Mouse (Mus musculus): ENCODE measurements around the gene Il6st. TPM values are rescaled to one million over a fixed set of nuclear protein-coding genes. Genes with fewer than 3 reads are reported as not detected.

Il6st gene
- 24.0 and 26.0 TPM in 2 replicates for polyA plus RNA-seq (2015; fragmentation: Nextera tagmentation; extraction: Ambion mirVana)

GRCm38 (mm10) chr13:112463868-112464625 is at the start of gene Il6st:
Gene Il6st (plus strand): TSS chr13:112464070.
- Histone ChIP-seq H3K9me3 (replicated peaks; ENCODE audit: low read length) (no peaks in the 10 kb centered on the region), H3K36me3 (ENCODE audit: insufficient read depth, low read length) (no peaks in the 10 kb centered on the region), H3K4me2 (ENCODE audit: low read length) (peak within 1 kb of the TSS; percentile 80), H3K27ac (peak within 1 kb of the TSS; percentile 94), H3K4me3 (replicated peaks; ENCODE audit: low read depth, low read length) (peak within 1 kb of the TSS; percentile 79), H3K4me1 (replicated peaks; ENCODE audit: insufficient read depth, low read length) (peaks cover 9% of the 10 kb centered on the region; the same call in 1 of the 2 replicates), H3K9ac (ENCODE audit: low read depth, low read length) (peak within 1 kb of the TSS; percentile 93), H3K27me3 (ENCODE audit: insufficient read depth, low read length) (no peaks in the 10 kb centered on the region)
- DNase-seq (ENCODE audit: low spot score), result peak; percentile 97
- under 1% methylated on average over 79 of the region's 85 CpGs for WGBS
- TF ChIP-seq CTCF (IDR thresholded peaks at IDR 0.05; ENCODE audit: low read depth), result no peak
- peak; percentile 99 for ATAC-seq (replicated peaks; ENCODE audit: low FRiP score, low read depth)

DNA sequence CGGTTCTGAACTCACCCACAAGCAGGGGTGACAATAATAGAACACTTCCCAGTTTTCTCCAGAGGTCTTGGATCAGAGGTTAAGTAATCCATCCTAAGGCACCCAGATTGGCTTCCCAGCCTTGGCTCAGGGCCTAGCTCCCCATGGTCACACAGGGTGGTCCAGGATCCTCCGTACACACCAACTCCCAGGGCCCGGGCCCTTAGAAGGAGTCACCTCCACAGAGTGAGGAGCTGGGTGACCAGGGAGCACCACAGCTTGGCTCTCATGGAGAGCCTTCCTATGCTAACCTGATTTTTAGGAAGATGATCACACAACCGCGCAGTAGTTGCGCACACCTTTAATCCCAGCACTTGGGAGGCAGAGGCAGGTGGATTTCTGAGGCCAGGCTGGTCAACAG is 48.0 kb upstream of the Il6st start:
- DNase-seq (ENCODE audit: low spot score) (no peak), ATAC-seq (replicated peaks; ENCODE audit: low FRiP score, low read depth) (no peak; the same call in 1 of the 2 replicates)
- Histone ChIP-seq H3K27me3 (ENCODE audit: insufficient read depth, low read length) (no peaks in the 10 kb centered on the region), H3K27ac (peak overlapping the region; percentile 62; the same call in 1 of the 2 replicates), H3K4me1 (replicated peaks; ENCODE audit: insufficient read depth, low read length) (0 out of 2 replicates have a peak, but pooled peaks cover 4% of the 10 kb centered on the region), H3K9me3 (replicated peaks; ENCODE audit: low read length) (no peaks in the 10 kb centered on the region), H3K36me3 (ENCODE audit: insufficient read depth, low read length) (no peaks in the 10 kb centered on the region), H3K4me2 (ENCODE audit: low read length) (no peak overlapping the region), H3K9ac (ENCODE audit: low read depth, low read length) (no peak overlapping the region), H3K4me3 (replicated peaks; ENCODE audit: low read depth, low read length) (no peak overlapping the region)
- no peak for TF ChIP-seq CTCF (IDR thresholded peaks at IDR 0.05; ENCODE audit: low read depth)
- 76% methylated on average over 6 of the region's 6 CpGs for WGBS

GRCm38 (mm10) chr13:112416410-112417162 is 47.3 kb upstream of the Il6st start:
- Histone ChIP-seq H3K27me3 (ENCODE audit: insufficient read depth, low read length) (no peaks in the 10 kb centered on the region), H3K4me1 (replicated peaks; ENCODE audit: insufficient read depth, low read length) (0 out of 2 replicates have a peak, but pooled peaks cover 4% of the 10 kb centered on the region), H3K27ac (peak overlapping the region; percentile 43), H3K36me3 (ENCODE audit: insufficient read depth, low read length) (no peaks in the 10 kb centered on the region), H3K9me3 (replicated peaks; ENCODE audit: low read length) (no peaks in the 10 kb centered on the region), H3K9ac (ENCODE audit: low read depth, low read length) (no peak overlapping the region), H3K4me2 (ENCODE audit: low read length) (0 out of 2 replicates have a peak overlapping the region, but pooled peaks have one; percentile 9), H3K4me3 (replicated peaks; ENCODE audit: low read depth, low read length) (no peak overlapping the region)
- TF ChIP-seq CTCF (IDR thresholded peaks at IDR 0.05; ENCODE audit: low read depth), result no peak
- ATAC-seq (replicated peaks; ENCODE audit: low FRiP score, low read depth), result no peak
- peak; percentile 76 for DNase-seq (ENCODE audit: low spot score)
- 18% methylated on average over 8 of the region's 8 CpGs for WGBS

DNA sequence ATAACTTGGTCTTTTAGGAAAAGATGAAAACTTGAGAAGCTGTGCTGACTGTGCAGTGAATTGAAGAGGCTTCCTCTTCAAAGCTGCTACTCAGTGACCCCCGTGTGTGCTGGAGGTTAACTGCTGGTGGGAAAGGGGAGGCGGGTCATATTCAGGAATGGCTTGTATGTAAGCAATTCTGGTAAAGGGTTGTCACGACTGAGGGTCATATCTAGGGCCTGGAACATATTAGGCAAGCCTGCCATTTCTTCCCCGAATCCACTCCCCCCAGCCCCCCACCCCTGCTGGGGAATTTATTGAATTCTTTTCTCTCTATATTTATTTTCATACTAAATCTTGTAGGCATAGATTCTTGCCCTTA is 46.7 kb upstream of the Il6st start:
- Histone ChIP-seq H3K9me3 (replicated peaks; ENCODE audit: low read length) (no peaks in the 10 kb centered on the region), H3K9ac (ENCODE audit: low read depth, low read length) (no peak overlapping the region), H3K36me3 (ENCODE audit: insufficient read depth, low read length) (no peaks in the 10 kb centered on the region), H3K4me3 (replicated peaks; ENCODE audit: low read depth, low read length) (no peak overlapping the region), H3K27me3 (ENCODE audit: insufficient read depth, low read length) (no peaks in the 10 kb centered on the region), H3K4me2 (ENCODE audit: low read length) (no peak overlapping the region), H3K4me1 (replicated peaks; ENCODE audit: insufficient read depth, low read length) (0 out of 2 replicates have a peak, but pooled peaks cover 4% of the 10 kb centered on the region), H3K27ac (peak overlapping the region; percentile 43)
- no peak for TF ChIP-seq CTCF (IDR thresholded peaks at IDR 0.05; ENCODE audit: low read depth)
- ATAC-seq (replicated peaks; ENCODE audit: low FRiP score, low read depth), result no peak
- peak; percentile 64 for DNase-seq (ENCODE audit: low spot score)
- WGBS, result 41% methylated on average over 4 of the region's 4 CpGs

DNA sequence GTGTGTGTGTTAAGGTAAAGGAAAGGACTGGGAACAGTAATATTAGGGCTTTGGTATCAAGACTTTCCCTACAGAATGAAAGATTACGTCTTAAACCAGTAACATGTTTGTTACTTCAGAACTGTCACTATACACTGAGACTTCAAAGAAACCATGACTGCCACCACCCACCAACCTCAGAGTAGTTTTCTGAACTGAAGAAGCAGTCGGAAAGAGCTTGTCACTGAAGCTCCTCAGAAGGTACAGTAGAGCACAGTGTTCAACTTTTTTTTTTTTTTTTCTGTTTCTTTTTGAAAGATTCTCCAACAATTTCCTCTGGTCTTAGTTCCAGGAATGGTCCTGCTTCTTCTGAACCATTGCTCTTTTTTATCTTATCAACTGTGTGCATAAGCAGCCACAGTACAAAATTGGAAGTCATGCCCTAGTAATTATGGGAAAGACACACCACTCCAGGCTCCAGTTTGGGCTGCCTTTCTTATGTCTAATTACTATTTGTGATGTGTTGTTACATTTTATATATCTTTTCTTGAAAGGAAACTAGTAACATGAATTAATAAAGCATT is 45.9 kb upstream of the Il6st start:
- Histone ChIP-seq H3K4me2 (ENCODE audit: low read length) (no peak overlapping the region), H3K9me3 (replicated peaks; ENCODE audit: low read length) (no peaks in the 10 kb centered on the region), H3K9ac (ENCODE audit: low read depth, low read length) (no peak overlapping the region), H3K4me1 (replicated peaks; ENCODE audit: insufficient read depth, low read length) (0 out of 2 replicates have a peak, but pooled peaks cover 4% of the 10 kb centered on the region), H3K27ac (no peak overlapping the region), H3K36me3 (ENCODE audit: insufficient read depth, low read length) (no peaks in the 10 kb centered on the region), H3K4me3 (replicated peaks; ENCODE audit: low read depth, low read length) (no peak overlapping the region), H3K27me3 (ENCODE audit: insufficient read depth, low read length) (no peaks in the 10 kb centered on the region)
- TF ChIP-seq CTCF (IDR thresholded peaks at IDR 0.05; ENCODE audit: low read depth), result no peak
- 74% methylated on average over 2 of the region's 2 CpGs for WGBS
- ATAC-seq (replicated peaks; ENCODE audit: low FRiP score, low read depth) (no peak), DNase-seq (ENCODE audit: low spot score) (no peak)

- ATAC-seq (replicated peaks; ENCODE audit: low FRiP score, low read depth) (no peak), DNase-seq (ENCODE audit: low spot score) (no peak)
- H3K9ac ChIP-seq (ENCODE audit: low read depth, low read length), result no peak overlapping the region
- no peaks in the 10 kb centered on the region for H3K27me3 ChIP-seq (ENCODE audit: insufficient read depth, low read length)
- H3K9me3 ChIP-seq (replicated peaks; ENCODE audit: low read length), result no peaks in the 10 kb centered on the region
- no peak overlapping the region for H3K4me3 ChIP-seq (replicated peaks; ENCODE audit: low read depth, low read length)
- 94% methylated on average over 4 of the region's 4 CpGs for WGBS
- no peak overlapping the region for H3K27ac ChIP-seq
- no peak for TF ChIP-seq CTCF (IDR thresholded peaks at IDR 0.05; ENCODE audit: low read depth)
- H3K4me1 ChIP-seq (replicated peaks; ENCODE audit: insufficient read depth, low read length), result 0 out of 2 replicates have a peak, but pooled peaks cover 4% of the 10 kb centered on the region
- H3K4me2 ChIP-seq (ENCODE audit: low read length), result no peak overlapping the region
- no peaks in the 10 kb centered on the region for H3K36me3 ChIP-seq (ENCODE audit: insufficient read depth, low read length)
Measured at GRCm38 (mm10) chr13:112418595-112418994, 45.3 kb upstream of the Il6st start.
